Mouse (Mus musculus): ENCODE results near the gene Emp1. TPM values are rescaled to one million over a fixed set of nuclear protein-coding genes. Genes with fewer than 3 reads are reported as not detected.

Emp1 gene
- polyA plus RNA-seq, 1 experiment, result 69.9 TPM

- TF ChIP-seq POLR2A (IDR thresholded peaks at IDR 0.05; ENCODE audit: control insufficient read depth, extremely low read depth, insufficient read depth, low read length, poor library complexity) (no peak), CTCF (IDR thresholded peaks at IDR 0.05; ENCODE audit: borderline replicate concordance, control insufficient read depth, extremely low read depth, insufficient read depth, low read length, poor library complexity) (no peak)
- Histone ChIP-seq H3K4me1 (replicated peaks; ENCODE audit: control insufficient read depth, insufficient read depth, low read length) (no peaks in the 10 kb centered on the region), H3K36me3 (ENCODE audit: control insufficient read depth, insufficient read depth, low read length) (no peaks in the 10 kb centered on the region), H3K27me3 (ENCODE audit: control insufficient read depth, insufficient read depth, low read length) (no peaks in the 10 kb centered on the region), H3K27ac (ENCODE audit: control insufficient read depth, insufficient read depth, low read length) (no peak overlapping the region), H3K4me3 (ENCODE audit: control insufficient read depth, insufficient read depth, low read length) (no peak overlapping the region)
- 94% methylated on average over 8 of the region's 8 CpGs for WGBS
- DNase-seq, result no peak
Measured at GRCm38 (mm10) chr6:135336376-135336775, 26.0 kb upstream of the Emp1 start.

GRCm38 (mm10) chr6:135340355-135341075, 21.8 kb upstream of the Emp1 start:
- TF ChIP-seq POLR2A (IDR thresholded peaks at IDR 0.05; ENCODE audit: control insufficient read depth, extremely low read depth, insufficient read depth, low read length, poor library complexity), result no peak
- TF ChIP-seq CTCF (IDR thresholded peaks at IDR 0.05; ENCODE audit: borderline replicate concordance, control insufficient read depth, extremely low read depth, insufficient read depth, low read length, poor library complexity), result no peak
- DNase-seq, result no peak
- H3K4me1 ChIP-seq (replicated peaks; ENCODE audit: control insufficient read depth, insufficient read depth, low read length), result no peaks in the 10 kb centered on the region
- no peak overlapping the region for H3K4me3 ChIP-seq (ENCODE audit: control insufficient read depth, insufficient read depth, low read length)
- H3K27me3 ChIP-seq (ENCODE audit: control insufficient read depth, insufficient read depth, low read length), result no peaks in the 10 kb centered on the region
- no peaks in the 10 kb centered on the region for H3K36me3 ChIP-seq (ENCODE audit: control insufficient read depth, insufficient read depth, low read length)
- 85% methylated on average over 9 of the region's 9 CpGs for WGBS
- H3K27ac ChIP-seq (ENCODE audit: control insufficient read depth, insufficient read depth, low read length), result no peak overlapping the region

DNA sequence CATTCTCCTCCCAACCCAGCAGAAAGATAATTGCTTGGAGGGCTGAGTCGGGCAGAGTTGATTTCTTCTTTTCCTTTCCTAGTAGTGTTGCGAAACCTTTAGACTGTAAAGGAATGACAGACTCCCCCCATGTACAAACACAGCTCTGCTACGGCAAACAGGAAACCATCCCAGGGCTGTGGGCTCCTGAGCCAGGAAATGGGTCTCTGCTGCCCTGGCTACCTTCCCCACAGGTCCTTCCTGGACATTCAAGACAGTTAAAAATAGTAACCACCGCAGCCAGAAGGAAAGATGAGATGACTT, 21.3 kb upstream of the Emp1 start:
- no peaks in the 10 kb centered on the region for H3K4me1 ChIP-seq (replicated peaks; ENCODE audit: control insufficient read depth, insufficient read depth, low read length)
- H3K36me3 ChIP-seq (ENCODE audit: control insufficient read depth, insufficient read depth, low read length), result no peaks in the 10 kb centered on the region
- no peak overlapping the region for H3K4me3 ChIP-seq (ENCODE audit: control insufficient read depth, insufficient read depth, low read length)
- 12% methylated on average over 4 of the region's 4 CpGs for WGBS
- no peaks in the 10 kb centered on the region for H3K27me3 ChIP-seq (ENCODE audit: control insufficient read depth, insufficient read depth, low read length)
- no peak for DNase-seq
- TF ChIP-seq POLR2A (IDR thresholded peaks at IDR 0.05; ENCODE audit: control insufficient read depth, extremely low read depth, insufficient read depth, low read length, poor library complexity), result no peak
- TF ChIP-seq CTCF (IDR thresholded peaks at IDR 0.05; ENCODE audit: borderline replicate concordance, control insufficient read depth, extremely low read depth, insufficient read depth, low read length, poor library complexity), result no peak
- no peak overlapping the region for H3K27ac ChIP-seq (ENCODE audit: control insufficient read depth, insufficient read depth, low read length)

GRCm38 (mm10) chr6:135351638-135352302, 10.6 kb upstream of the Emp1 start:
- TF ChIP-seq POLR2A (IDR thresholded peaks at IDR 0.05; ENCODE audit: control insufficient read depth, extremely low read depth, insufficient read depth, low read length, poor library complexity) (no peak), CTCF (IDR thresholded peaks at IDR 0.05; ENCODE audit: borderline replicate concordance, control insufficient read depth, extremely low read depth, insufficient read depth, low read length, poor library complexity) (no peak)
- Histone ChIP-seq H3K4me1 (replicated peaks; ENCODE audit: control insufficient read depth, insufficient read depth, low read length) (no peaks in the 10 kb centered on the region), H3K36me3 (ENCODE audit: control insufficient read depth, insufficient read depth, low read length) (no peaks in the 10 kb centered on the region), H3K27ac (ENCODE audit: control insufficient read depth, insufficient read depth, low read length) (no peak overlapping the region), H3K4me3 (ENCODE audit: control insufficient read depth, insufficient read depth, low read length) (no peak overlapping the region), H3K27me3 (ENCODE audit: control insufficient read depth, insufficient read depth, low read length) (no peaks in the 10 kb centered on the region)
- no peak for DNase-seq
- WGBS, result 93% methylated on average over 8 of the region's 8 CpGs

- 96% methylated on average over 4 of the region's 4 CpGs for WGBS
- Histone ChIP-seq H3K27me3 (ENCODE audit: control insufficient read depth, insufficient read depth, low read length) (no peaks in the 10 kb centered on the region), H3K4me3 (ENCODE audit: control insufficient read depth, insufficient read depth, low read length) (no peak overlapping the region), H3K36me3 (ENCODE audit: control insufficient read depth, insufficient read depth, low read length) (no peaks in the 10 kb centered on the region), H3K4me1 (replicated peaks; ENCODE audit: control insufficient read depth, insufficient read depth, low read length) (no peaks in the 10 kb centered on the region), H3K27ac (ENCODE audit: control insufficient read depth, insufficient read depth, low read length) (no peak overlapping the region)
- no peak for DNase-seq
- TF ChIP-seq CTCF (IDR thresholded peaks at IDR 0.05; ENCODE audit: borderline replicate concordance, control insufficient read depth, extremely low read depth, insufficient read depth, low read length, poor library complexity), result no peak
- TF ChIP-seq POLR2A (IDR thresholded peaks at IDR 0.05; ENCODE audit: control insufficient read depth, extremely low read depth, insufficient read depth, low read length, poor library complexity), result no peak
Measured at GRCm38 (mm10) chr6:135352537-135352936, 9.8 kb upstream of the Emp1 start.

DNA sequence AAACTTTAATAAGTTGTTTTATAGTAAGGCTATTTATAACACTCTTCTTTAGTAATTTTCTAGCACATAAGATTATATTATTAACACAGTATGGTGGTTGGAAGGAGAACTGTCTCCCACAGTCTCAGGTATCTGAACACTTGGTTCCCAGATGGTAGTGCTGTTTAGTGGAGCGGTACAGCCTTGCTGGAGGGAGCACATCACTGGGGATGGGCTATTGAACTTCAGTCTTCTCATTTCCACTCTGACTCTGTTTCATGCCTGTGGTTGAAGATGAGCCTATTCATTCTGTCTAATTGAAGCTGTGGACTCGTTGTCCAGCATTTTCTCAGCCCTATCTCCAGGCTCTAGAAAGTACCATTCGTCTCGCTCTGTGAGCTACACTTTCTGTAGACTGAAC, 7.4 kb upstream of the Emp1 start:
- TF ChIP-seq CTCF (IDR thresholded peaks at IDR 0.05; ENCODE audit: borderline replicate concordance, control insufficient read depth, extremely low read depth, insufficient read depth, low read length, poor library complexity) (no peak), POLR2A (IDR thresholded peaks at IDR 0.05; ENCODE audit: control insufficient read depth, extremely low read depth, insufficient read depth, low read length, poor library complexity) (no peak)
- DNase-seq, result no peak
- WGBS, result over 99% methylated on average over 4 of the region's 4 CpGs
- Histone ChIP-seq H3K4me3 (ENCODE audit: control insufficient read depth, insufficient read depth, low read length) (no peak overlapping the region), H3K27me3 (ENCODE audit: control insufficient read depth, insufficient read depth, low read length) (no peaks in the 10 kb centered on the region), H3K27ac (ENCODE audit: control insufficient read depth, insufficient read depth, low read length) (no peak overlapping the region), H3K36me3 (ENCODE audit: control insufficient read depth, insufficient read depth, low read length) (no peaks in the 10 kb centered on the region), H3K4me1 (replicated peaks; ENCODE audit: control insufficient read depth, insufficient read depth, low read length) (no peaks in the 10 kb centered on the region)
